Comparison of ENCODE assay signal across 33 mouse cellular contexts in the genomic region with DNA sequence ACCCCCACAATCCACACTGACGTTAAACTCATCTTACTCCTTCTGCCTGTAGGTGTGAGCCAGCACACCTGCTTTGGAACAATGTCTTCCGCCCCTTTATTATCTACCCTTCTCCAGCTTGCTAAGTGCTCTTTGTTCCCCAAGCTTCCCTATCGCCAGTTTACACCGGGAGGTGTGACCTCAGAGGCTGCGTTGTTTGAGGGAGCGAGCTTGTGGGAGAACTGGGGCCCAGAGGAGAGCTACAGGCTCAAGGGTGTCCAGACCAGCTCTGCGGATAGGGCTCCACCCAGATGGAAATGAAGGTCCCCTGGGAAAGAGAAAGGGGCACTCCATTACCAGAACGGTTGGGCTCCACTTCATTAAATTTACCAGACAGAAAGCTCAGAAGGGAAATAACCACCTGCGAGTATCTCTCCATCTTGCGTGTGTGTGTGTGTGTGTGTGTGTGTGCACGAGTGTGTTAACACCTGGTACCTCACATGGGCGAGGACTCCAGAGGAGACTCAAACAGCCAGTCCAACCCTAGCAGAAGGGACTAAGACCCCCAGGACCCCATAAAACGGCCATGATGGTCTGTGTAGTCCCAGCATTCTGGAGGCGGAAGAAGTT. TPM values are rescaled to one million over a fixed set of nuclear protein-coding genes. Genes with fewer than 3 reads are reported as not detected.
DNase-seq lines count a peak whose midpoint lies in the region; ATAC-seq lines count a peak whose summit lies in the region.
"Had no signal": no experiment of that assay in that cellular context is flagged by ENCODE, and none has a peak within 500 bp of the region (broad histone marks: within the 10 kb centered on the region; RNA-seq: fewer than 3 reads in every experiment).

No protein-coding gene starts in this region.

- no peak overlapping the region for H3K4me2 ChIP-seq in embryonic facial prominence, embryonic 14.5 days (ENCODE audit: low read depth, low read length)
- H3K4me2 ChIP-seq: embryonic facial prominence, embryonic 15.5 days; forebrain, embryonic 12.5 days; heart, embryonic 12.5 days; hindbrain, embryonic 14.5 days; lung, embryonic 14.5 days; midbrain, embryonic 15.5 days; neural tube, embryonic 15.5 days had no signal

- peaks cover 37% of the 10 kb centered on the region for H3K27me3 ChIP-seq in embryonic facial prominence, embryonic 14.5 days (replicated peaks; ENCODE audit: control insufficient read depth, insufficient read depth, low read length)
- H3K27me3 ChIP-seq in embryonic facial prominence, embryonic 10.5 days (replicated peaks; ENCODE audit: low read depth, poor library complexity, severe bottlenecking), result peaks cover 54% of the 10 kb centered on the region
- no peaks in the 10 kb centered on the region for H3K27me3 ChIP-seq in splenic B cell, adult 2 months (ENCODE audit: control insufficient read depth, insufficient read depth, low read length, poor library complexity, severe bottlenecking)
- peaks cover 41% of the 10 kb centered on the region for H3K27me3 ChIP-seq in midbrain, embryonic 10.5 days (ENCODE audit: low read depth, poor library complexity, severe bottlenecking)

- ATAC-seq in embryonic facial prominence, embryonic 14.5 days (ENCODE audit: low read depth), result peak; percentile 53
- ATAC-seq: midbrain, embryonic 15.5 days had no signal

- no peaks in the 10 kb centered on the region for H3K9me3 ChIP-seq in embryonic facial prominence, embryonic 14.5 days (ENCODE audit: control insufficient read depth, low read length)
- H3K9me3 ChIP-seq in embryonic facial prominence, embryonic 10.5 days, result no peaks in the 10 kb centered on the region
- H3K9me3 ChIP-seq in midbrain, embryonic 10.5 days (replicated peaks), result no peaks in the 10 kb centered on the region
- H3K9me3 ChIP-seq: embryonic facial prominence, embryonic 15.5 days; forebrain, embryonic 12.5 days; midbrain, embryonic 15.5 days; neural tube, embryonic 15.5 days had no signal

- DNase-seq in embryonic facial prominence, embryonic 14.5 days (ENCODE audit: low spot score), result no peak
- no peak for DNase-seq in embryonic facial prominence, embryonic 10.5 days (ENCODE audit: low spot score)
- DNase-seq in R1 (ENCODE audit: low read depth, low spot score), result peak; percentile 75
- peak; percentile 8 for DNase-seq in splenic B cell, adult 2 months (ENCODE audit: low read depth, low spot score)
- no peak for DNase-seq in adrenal gland, postnatal 25 days
- no peak for DNase-seq in retina, postnatal 1 day
- DNase-seq in midbrain, embryonic 10.5 days (ENCODE audit: low spot score), result no peak
- DNase-seq in spleen, postnatal 10 days (ENCODE audit: low spot score in 2 of 2), result no peak
- DNase-seq: adrenal gland, postnatal 36 days; cerebellum, adult 18-20 months; cerebellum, postnatal 10 days; gastrocnemius, postnatal 14 days; heart, adult 18-20 months; heart, postnatal 4 days; kidney, adult 9 months; kidney, postnatal 10 days; liver; lung, embryonic 14.5 days; lung, postnatal 14 days; right cerebral cortex, adult 18-20 months; spleen, adult 18-20 months; thymus, adult 18-20 months; thymus, postnatal 25 days had no signal

- no peak overlapping the region for H3K9ac ChIP-seq in embryonic facial prominence, embryonic 14.5 days (ENCODE audit: low read depth, low read length)
- H3K9ac ChIP-seq: embryonic facial prominence, embryonic 15.5 days; forebrain, embryonic 12.5 days; heart, embryonic 12.5 days; hindbrain, embryonic 14.5 days; liver, embryonic 14.5 days; lung, embryonic 14.5 days; midbrain, embryonic 15.5 days; neural tube, embryonic 15.5 days had no signal

- no peaks in the 10 kb centered on the region for H3K36me3 ChIP-seq in embryonic facial prominence, embryonic 14.5 days (ENCODE audit: control insufficient read depth, insufficient read depth, low read length)
- H3K36me3 ChIP-seq in embryonic facial prominence, embryonic 10.5 days (replicated peaks), result no peaks in the 10 kb centered on the region
- H3K36me3 ChIP-seq in splenic B cell, adult 2 months (ENCODE audit: control insufficient read depth, insufficient read depth, low read length, poor library complexity, severe bottlenecking), result no peaks in the 10 kb centered on the region
- H3K36me3 ChIP-seq in midbrain, embryonic 10.5 days, result no peaks in the 10 kb centered on the region
- H3K36me3 ChIP-seq: embryonic facial prominence, embryonic 15.5 days; forebrain, embryonic 12.5 days; G1E; heart, embryonic 12.5 days; midbrain, embryonic 15.5 days; neural tube, embryonic 15.5 days had no signal

- no peak overlapping the region for H3K4me3 ChIP-seq in embryonic facial prominence, embryonic 14.5 days (ENCODE audit: low read depth, low read length)
- no peak overlapping the region for H3K4me3 ChIP-seq in embryonic facial prominence, embryonic 10.5 days
- H3K4me3 ChIP-seq in midbrain, embryonic 10.5 days, result no peak overlapping the region
- H3K4me3 ChIP-seq: embryonic facial prominence, embryonic 15.5 days; forebrain, embryonic 12.5 days; heart, embryonic 12.5 days; midbrain, embryonic 15.5 days; neural tube, embryonic 15.5 days had no signal

- WGBS in embryonic facial prominence, embryonic 14.5 days, result 65% methylated on average over 14 of the region's 14 CpGs
- WGBS in embryonic facial prominence, embryonic 10.5 days, result 65% methylated on average over 14 of the region's 14 CpGs
- WGBS in midbrain, embryonic 10.5 days, result 69% methylated on average over 14 of the region's 14 CpGs

- no peak overlapping the region for H3K27ac ChIP-seq in embryonic facial prominence, embryonic 14.5 days (replicated peaks; ENCODE audit: low read depth, low read length)
- no peak overlapping the region for H3K27ac ChIP-seq in embryonic facial prominence, embryonic 10.5 days (replicated peaks)
- H3K27ac ChIP-seq in midbrain, embryonic 10.5 days (replicated peaks), result no peak overlapping the region
- H3K27ac ChIP-seq: embryonic facial prominence, embryonic 15.5 days; forebrain, embryonic 12.5 days; hindbrain, embryonic 14.5 days; liver, embryonic 14.5 days; midbrain, embryonic 15.5 days; neural tube, embryonic 15.5 days had no signal

- peaks cover 4% of the 10 kb centered on the region; the same call in 1 of the 2 replicates for H3K4me1 ChIP-seq in embryonic facial prominence, embryonic 14.5 days (ENCODE audit: control insufficient read depth, insufficient read depth, low read length)
- H3K4me1 ChIP-seq in embryonic facial prominence, embryonic 10.5 days, result peaks cover 21% of the 10 kb centered on the region
- H3K4me1 ChIP-seq in midbrain, embryonic 10.5 days, result peaks cover 18% of the 10 kb centered on the region

RNA-seq across cellular contexts. Expression of a gene that starts 3.2 kb away (rescaled TPM):
- polyA plus RNA-seq in embryonic facial prominence, embryonic 14.5 days (2014; fragmentation: Nextera tagmentation; extraction: Ambion mirVana), result 2.3 and 2.4 TPM in 2 replicates
- 0.34 and 0.77 TPM in 2 replicates for polyA plus RNA-seq in embryonic facial prominence, embryonic 10.5 days (2016; fragmentation: Nextera tagmentation; extraction: Ambion mirVana)
- total RNA-seq in adrenal gland, postnatal 25 days (2021), result 6.8 and 7.7 TPM in 2 replicates
- 0.75 and 1.7 TPM in 2 replicates for polyA plus RNA-seq in midbrain, embryonic 10.5 days (2016; fragmentation: Nextera tagmentation; extraction: Ambion mirVana)
- total RNA-seq: common myeloid progenitor, adult 5-6 weeks had no signal
- polyA plus RNA-seq: G1E; limb, embryonic 11.5 days had no signal

Comparison
In these comparisons a context has a peak if more than half of its experiments do, and no peak if none do; other contexts are left out.
1. DNase-seq: peak in R1 (single experiment) and splenic B cell, adult 2 months (single experiment); none in embryonic facial prominence, embryonic 14.5 days (single experiment), embryonic facial prominence, embryonic 10.5 days (single experiment), adrenal gland, postnatal 25 days (single experiment), retina, postnatal 1 day (single experiment), midbrain, embryonic 10.5 days (single experiment) and spleen, postnatal 10 days (0 of 2).